Mouse (Mus musculus) cerebellum, adult 11-12 months (tissue): ENCODE measurements around the gene Parp8.
"Not testable (repeated sequence)": the region's sequence is repeated elsewhere in the genome, so short reads cannot be mapped to it uniquely, and the experiment has no call there.

ENCODE experiments used
- DNase-seq: peaks from one replicate; pipeline ENCODE4 v3.0.0; 2022

The Parp8 gene

DNA sequence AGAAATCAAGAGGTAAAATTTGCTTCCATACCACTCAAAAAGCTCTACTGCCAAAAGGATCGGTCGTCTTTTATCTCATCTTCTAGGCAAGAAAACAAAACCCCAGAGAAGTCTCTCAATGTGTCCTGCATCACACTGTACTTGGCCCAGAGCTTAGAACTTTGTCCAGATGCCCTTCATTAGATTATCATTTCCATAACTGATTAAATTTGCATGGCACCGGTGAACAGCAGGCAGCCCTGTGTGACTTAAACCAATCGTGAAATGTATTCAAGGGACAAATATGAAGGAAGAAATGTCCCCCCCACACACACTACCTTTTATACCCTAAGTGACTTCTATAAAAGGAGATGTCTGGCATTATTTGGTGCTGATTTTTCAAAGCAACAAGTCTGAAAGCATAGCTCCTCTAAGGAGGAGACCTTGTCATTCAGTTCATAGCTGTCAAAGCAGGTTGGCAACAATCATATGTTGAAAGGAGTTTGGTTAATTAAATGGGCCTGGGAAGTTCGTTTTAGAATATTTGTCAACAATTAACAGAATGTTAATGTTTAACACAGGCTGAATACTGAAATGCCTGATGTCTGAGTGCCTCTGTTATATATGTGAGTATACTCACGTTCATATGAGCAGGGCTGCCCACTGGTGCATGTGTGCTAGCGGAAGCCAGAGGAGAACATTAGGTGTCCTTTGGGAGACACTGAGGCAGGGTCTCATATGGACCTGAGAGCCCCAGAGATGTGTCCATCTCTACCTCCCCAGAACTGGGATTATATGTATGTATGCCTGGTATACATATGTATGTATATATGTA lies 66.4 kb downstream of the Parp8 start:
- no peak for DNase-seq

DNA sequence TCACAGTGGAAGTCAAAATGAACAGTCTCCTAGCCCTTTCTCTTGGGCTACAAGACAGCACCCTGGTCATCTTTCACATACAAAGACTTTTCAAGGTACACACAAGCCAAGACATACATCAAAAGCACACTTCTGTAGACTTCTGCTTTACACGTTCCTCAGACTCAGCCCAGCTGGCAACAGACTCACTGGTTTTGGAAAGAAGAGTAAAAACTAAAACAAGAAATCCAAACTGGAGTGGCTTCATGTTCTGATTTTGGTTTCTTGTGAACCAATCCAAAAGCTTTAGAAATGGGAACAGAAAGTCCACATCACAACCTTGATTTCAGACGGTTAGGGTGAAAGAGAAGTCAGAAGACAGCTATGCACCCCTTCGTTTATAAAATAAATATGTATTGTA lies 67.8 kb downstream of the Parp8 start:
- DNase-seq = no peak

DNA sequence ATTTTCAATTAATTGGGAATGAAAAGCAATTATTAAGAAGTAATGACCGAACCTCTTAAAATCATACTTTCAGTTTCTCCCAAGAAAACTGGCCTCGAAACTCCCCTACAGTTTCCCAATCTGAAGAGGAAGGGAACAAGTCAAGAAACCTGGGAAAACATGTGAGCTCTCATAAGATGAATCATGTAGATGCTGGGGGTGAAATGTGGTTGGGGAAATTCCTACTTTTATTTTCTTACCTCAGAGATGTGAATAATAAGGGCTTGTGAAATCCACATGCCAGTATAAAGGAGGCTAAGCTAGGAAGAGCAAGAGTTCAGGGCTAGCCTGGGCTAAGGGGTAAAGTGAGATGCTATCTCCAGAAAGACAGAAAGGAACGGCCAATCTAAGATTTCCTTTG lies 74.0 kb downstream of the Parp8 start:
- DNase-seq = no peak

- DNase-seq = no peak
Measured at GRCm38 (mm10) chr13:116949527-116949926, 75.8 kb downstream of the Parp8 start.

DNA sequence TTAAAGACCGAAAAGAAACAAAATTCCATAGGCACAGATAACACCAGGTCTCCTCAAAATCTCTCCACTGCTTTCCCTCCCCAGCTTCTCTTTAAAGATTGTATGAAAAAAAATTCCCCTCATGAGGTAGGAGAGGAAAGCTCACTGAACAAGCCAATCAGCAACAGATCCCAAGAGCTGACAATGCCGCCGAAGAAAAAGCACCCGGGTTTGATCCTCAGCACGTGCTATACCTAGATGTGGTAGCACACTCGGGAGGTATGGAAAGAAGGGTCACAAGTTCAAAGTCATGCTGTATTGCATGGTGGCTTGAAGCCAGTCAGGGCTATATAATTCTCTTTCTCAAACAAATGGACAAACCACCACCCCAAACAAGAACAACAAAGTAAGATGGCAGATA lies 76.3 kb downstream of the Parp8 start:
- DNase-seq = no peak

DNA sequence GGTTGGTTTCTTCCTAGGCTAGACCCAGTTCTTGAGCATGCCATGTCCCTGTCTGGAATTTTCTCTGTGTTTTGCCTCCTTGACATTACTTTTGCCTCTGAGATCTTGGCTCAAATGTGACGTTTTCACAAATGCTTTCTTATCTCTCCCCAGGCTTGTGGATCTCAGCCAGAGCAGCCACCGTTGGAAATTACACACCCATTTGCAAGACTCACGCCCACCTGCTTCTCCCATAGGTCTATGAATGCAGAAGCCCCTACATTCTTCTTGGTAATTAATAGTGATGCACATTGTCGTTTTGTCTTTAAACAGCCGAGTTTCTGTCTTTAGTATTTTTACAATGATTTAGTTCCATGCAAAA lies 77.1 kb downstream of the Parp8 start:
- no peak for DNase-seq

DNA sequence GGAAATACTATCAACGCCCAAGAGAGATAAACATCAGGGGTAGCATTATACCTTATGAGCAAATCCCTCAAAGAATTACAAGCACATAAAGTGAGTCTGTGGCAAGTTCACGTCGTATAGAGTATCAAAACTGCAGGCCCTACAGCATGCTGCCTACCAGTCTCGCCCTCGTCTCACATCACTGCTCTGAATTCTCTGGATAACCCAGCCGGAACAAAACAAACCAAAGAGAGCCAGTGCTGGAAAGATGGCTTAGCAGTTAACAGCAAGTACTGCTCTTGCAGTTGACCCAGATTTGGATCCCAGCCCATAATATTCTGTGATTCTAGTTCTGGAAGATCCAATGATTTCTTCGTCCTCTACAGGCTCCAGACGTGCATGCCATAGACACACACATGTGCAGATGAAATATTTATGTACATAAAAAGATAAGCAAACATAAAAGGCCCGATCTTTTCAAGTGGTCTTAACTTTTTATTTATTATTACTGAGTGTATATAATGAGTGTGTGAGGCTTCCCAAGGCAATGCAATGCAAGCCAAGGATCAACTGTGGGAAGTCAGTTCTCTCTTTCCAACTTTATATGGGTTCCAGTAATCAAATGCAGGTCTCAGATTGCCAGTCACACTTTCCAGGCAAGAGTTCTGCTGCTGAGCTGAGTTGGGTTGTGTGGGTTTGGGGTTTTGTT lies 77.6 kb downstream of the Parp8 start:
- DNase-seq = no peak

DNA sequence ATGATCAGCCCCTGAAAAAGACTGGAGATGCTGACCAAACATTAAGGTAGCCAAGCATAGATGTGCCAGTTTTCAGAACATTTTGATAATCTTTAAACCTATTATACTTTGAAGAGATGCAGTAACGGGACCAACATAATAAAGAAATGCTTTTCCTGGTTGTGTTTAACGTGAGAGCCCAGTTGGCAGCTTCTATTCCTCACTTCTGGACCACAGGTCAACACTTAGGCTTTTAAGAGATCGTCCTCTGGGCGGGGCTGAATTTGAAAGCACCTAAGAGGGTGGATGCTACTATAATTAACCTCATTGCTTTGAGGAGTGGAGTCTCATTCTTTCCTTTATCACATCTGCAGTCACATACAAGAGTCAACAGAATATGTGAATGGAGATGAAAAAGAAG lies 78.8 kb downstream of the Parp8 start:
- no peak for DNase-seq

GRCm38 (mm10) chr13:116941280-116942015 lies 83.9 kb downstream of the Parp8 start:
- no peak for DNase-seq

DNA sequence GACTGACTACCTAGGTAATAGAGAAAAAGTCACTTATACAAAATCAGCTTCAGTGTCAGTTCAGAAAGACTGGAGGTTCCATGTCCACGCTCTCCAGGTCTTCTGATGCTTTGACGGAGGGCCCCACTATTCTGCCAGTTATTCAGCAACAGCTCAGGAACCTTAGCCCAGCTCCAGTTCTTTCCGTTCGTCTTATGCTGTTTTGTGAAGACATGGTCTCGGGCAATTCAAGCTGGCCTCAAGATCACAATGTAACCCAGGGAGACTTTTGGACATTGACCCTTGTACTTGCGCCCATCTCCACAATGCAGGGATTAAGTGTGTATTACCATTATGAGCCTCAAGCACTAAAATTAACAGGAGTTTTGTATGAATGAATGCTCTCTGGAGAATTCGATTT lies 84.6 kb downstream of the Parp8 start:
- no peak for DNase-seq

- DNase-seq = not testable (repeated sequence)
Measured at GRCm38 (mm10) chr13:116937019-116937418, 88.3 kb downstream of the Parp8 start.

- no peak for DNase-seq
Measured at GRCm38 (mm10) chr13:116917387-116917930, 107.9 kb downstream of the Parp8 start.

DNA sequence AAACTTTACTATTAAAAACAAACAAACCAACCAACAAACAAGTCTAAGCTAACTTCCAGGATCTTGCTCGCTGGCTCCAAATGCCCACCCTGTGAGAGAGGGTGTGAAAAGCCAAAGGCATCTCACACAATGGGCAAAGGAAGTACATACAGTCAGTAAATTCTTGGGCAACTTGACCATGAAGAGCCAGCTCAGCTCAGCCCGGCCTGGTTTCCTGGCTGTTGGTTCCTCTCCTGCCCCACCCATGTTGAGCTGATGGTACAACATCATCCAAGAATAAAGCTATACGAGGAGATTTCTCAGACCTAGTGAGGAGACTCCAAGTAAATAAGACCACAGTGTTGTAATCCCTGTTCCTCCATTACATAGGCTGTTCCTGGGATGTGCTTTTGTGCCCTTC lies 117.1 kb downstream of the Parp8 start:
- DNase-seq = no peak

DNA sequence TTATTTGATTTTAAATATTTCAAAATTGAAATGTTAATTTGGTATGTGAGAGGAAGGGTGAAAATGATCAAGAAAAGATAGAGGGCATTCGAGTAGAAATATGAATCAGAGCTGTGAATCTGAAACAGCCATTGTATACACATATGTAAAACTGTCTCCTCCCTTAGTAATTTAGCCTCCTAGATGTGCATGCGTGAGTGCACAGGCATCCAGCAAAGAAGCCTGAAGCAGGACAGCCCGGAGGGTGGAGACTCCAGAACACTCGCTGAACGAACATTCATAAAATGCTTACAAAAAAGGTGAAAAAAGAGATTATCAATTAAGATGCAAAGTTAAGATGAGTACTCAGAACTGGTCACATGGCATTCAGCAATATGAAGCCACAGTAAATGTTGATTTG lies 121.9 kb downstream of the Parp8 start:
- DNase-seq = no peak

DNA sequence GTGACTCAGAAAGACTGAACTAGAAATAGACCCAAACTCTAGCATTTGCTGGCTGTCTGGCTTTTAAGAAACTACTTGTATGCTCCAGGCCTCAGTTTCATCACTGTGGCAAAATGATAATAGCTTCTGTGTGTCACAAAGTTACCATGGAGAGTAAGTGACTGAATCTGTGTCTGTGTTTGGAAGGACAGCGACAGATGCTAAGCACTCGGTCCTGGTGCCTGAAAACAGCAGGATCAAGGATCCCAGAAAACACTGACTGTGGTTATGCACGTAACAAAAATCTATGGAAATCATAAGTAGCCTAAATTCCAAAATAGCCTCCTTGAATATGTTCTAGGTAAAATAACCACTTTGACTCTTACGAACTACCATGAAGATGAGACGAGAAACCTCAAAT lies 126.9 kb downstream of the Parp8 start:
- DNase-seq = no peak

DNA sequence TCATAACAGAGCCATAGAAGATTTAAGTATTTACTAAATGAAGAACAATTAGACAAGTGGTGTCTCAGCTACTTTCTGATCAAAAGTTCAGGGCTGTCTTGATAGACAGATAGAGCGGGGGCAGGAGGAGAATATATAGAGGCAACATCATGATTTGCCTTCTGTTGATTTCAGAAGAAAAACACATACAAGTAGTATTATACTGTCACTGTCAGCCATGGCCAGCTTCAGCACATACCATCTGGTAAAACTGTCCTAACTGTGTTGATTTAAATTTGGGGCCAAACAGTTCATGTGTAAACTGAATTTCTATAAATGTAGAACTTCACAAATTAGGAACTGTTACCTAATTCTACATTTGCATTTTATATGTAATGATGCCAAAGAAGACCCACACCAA lies 127.6 kb downstream of the Parp8 start:
- no peak for DNase-seq

GRCm38 (mm10) chr13:116884422-116884942 lies 140.9 kb downstream of the Parp8 start:
- DNase-seq = no peak

GRCm38 (mm10) chr13:116882226-116882625 lies 143.1 kb downstream of the Parp8 start:
- DNase-seq = no peak

DNA sequence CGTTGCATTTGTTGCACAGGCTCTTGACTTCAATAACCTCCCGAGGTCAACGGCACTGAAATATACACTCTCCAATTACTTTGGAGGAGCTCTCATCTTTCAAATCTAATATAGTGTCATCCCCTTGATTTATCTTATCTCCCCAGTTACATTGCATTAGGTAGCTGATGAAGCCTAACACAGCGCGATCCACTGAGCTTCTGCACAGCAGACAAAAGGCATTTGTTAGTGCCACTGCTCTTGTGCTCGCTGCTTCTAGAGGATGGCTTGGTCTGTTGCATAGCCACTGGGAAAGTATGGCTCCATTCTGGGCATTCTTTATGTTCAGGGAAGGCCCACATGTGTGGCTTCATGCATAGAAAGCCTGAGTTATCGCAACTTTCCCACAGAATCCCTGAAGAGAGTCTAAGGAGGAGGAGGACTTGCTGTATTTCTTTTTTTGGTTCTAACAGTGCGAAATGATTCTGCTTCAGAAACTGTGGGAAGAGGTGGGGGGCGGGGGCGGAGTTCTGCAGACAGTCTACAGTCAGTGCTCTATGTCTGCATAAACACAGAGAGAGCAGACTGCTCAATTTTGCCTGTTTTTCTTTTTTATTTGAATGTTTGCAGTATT lies 145.7 kb downstream of the Parp8 start:
- no peak for DNase-seq

GRCm38 (mm10) chr13:116870221-116870620 lies 155.1 kb downstream of the Parp8 start:
- no peak for DNase-seq

DNA sequence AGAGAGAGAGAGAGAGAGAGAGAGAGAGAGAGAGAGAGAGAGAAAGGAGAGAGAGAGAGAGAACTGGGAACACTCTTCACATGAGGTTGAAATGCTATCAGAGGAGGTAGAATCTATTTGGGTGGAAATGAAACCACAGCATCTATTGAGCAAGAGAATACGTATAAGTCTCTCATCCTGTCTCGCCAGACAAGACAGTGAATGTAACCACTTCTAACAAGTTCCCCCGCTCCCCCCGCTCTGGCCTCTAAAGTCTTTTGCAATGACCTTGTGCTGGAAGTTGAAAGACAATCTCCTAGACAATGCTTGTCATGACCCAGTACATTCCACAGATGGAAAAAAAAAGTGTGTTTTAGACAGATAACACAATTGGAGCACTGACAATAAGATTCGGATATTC lies 181.4 kb downstream of the Parp8 start:
- DNase-seq = no peak

DNA sequence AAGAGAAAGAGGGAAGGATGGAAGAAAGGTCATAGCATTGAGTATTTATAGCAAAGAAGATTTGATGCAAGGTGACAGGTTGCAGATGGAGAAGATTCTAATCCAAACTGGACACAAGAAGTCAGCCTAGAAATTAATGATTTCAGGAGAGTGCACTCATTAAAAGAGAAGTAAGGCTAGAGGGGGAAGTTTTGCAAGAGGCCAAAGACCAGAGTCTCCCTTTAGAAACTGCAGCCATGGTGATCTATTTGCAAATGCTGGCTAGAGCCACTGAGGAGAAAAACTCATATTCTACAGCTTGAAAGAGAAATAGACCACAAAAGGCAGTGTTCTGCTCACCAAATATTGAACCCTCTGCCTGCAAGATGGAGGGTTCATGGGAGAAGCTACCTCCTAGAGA lies 194.4 kb downstream of the Parp8 start:
- DNase-seq = no peak

- DNase-seq = no peak
Measured at GRCm38 (mm10) chr13:116829015-116829414, 196.3 kb downstream of the Parp8 start.
